ENCODE assay signal across 8 mouse cellular contexts in the genomic region with DNA sequence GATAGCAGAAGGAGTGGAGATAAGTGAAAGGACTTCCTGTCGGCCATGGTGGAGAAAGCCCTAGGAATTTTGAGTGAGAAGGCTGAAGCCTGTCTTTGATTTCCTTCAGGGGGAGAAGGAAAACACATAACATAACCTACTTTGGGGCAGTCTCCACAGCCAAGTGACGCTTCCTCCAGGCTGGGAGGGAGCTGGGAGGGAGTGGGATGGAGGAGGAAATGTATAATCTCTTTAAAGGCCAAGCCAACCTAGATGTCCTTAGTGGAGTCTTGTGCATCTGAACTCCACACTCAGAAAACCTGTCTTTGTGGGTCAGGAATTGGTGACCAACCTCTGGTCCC. TPM values are rescaled to one million over a fixed set of nuclear protein-coding genes. Genes with fewer than 3 reads are reported as not detected.
DNase-seq lines count a peak whose midpoint lies in the region; ATAC-seq and TF ChIP-seq lines count a peak whose summit lies in the region.

No protein-coding gene starts in this region.

- peak overlapping the region; percentile 18; the same call in 1 of the 2 replicates for H3K9ac ChIP-seq in liver, embryonic 12.5 days

- H3K27ac ChIP-seq in spleen, adult 2 months (ENCODE audit: insufficient read depth, low read length), result peak overlapping the region; percentile 37; the same call in 1 of the 2 replicates
- peak overlapping the region; percentile 68; the same call in 1 of the 2 replicates for H3K27ac ChIP-seq in liver, embryonic 12.5 days

- TF ChIP-seq CTCF in spleen, adult 2 months (IDR thresholded peaks at IDR 0.05; ENCODE audit: extremely low read depth, insufficient read depth, insufficient read length, insufficient replicate concordance), result no peak

- H3K27me3 ChIP-seq in spleen, adult 2 months (ENCODE audit: control insufficient read depth, insufficient read depth, low read length), result peaks cover 2% of the 10 kb centered on the region; the same call in 1 of the 2 replicates
- peaks cover 77% of the 10 kb centered on the region for H3K27me3 ChIP-seq in liver, embryonic 12.5 days (replicated peaks)

- H3K4me2 ChIP-seq in liver, embryonic 12.5 days, result no peak overlapping the region

- ATAC-seq in frontal cortex, adult (ENCODE audit: low TSS enrichment), result peak; percentile 42; the same call in 1 of the 2 replicates
- no peak for ATAC-seq in liver, embryonic 12.5 days
- no peak for ATAC-seq in inflammation-experienced regulatory T-cells, adult 6 months

- H3K9me3 ChIP-seq in liver, embryonic 12.5 days (replicated peaks), result no peaks in the 10 kb centered on the region

- H3K4me3 ChIP-seq in spleen, adult 2 months (ENCODE audit: extremely low read depth, insufficient read depth, insufficient read length), result no peak overlapping the region
- no peak overlapping the region for H3K4me3 ChIP-seq in liver, embryonic 12.5 days

- DNase-seq in frontal cortex, postnatal 10 days (ENCODE audit: low spot score in 2 of 2), result no peak
- DNase-seq in spleen, adult 2 months (ENCODE audit: low read depth in 1 of 2, low spot score in 2 of 2), result no peak
- no peak for DNase-seq in spleen, postnatal 36 days (ENCODE audit: low spot score in 2 of 2)
- peak; percentile 16 for DNase-seq in yolk sac, embryonic 10.5 days (ENCODE audit: low spot score)
- no peak for DNase-seq in T-cell, adult 2 months (ENCODE audit: low spot score)

- WGBS in spleen, adult 2 months, result 71% methylated on average over 2 of the region's 2 CpGs
- 7% methylated on average over 2 of the region's 2 CpGs for WGBS in liver, embryonic 12.5 days (ENCODE audit: insufficient replicate concordance)

- H3K36me3 ChIP-seq in spleen, adult 2 months (ENCODE audit: control insufficient read depth, insufficient read depth, low read length), result no peaks in the 10 kb centered on the region
- peaks cover 19% of the 10 kb centered on the region for H3K36me3 ChIP-seq in liver, embryonic 12.5 days

- peaks cover 3% of the 10 kb centered on the region; the same call in 1 of the 2 replicates for H3K4me1 ChIP-seq in spleen, adult 2 months (ENCODE audit: control insufficient read depth, insufficient read depth, insufficient read length)
- H3K4me1 ChIP-seq in liver, embryonic 12.5 days, result peaks cover 78% of the 10 kb centered on the region

- TF ChIP-seq POLR2A in spleen, adult 2 months (IDR thresholded peaks at IDR 0.05; ENCODE audit: low read depth, low read length), result no peak

RNA-seq across cellular contexts. Expression of gene Lrp1, which starts 5.9 kb away (rescaled TPM):
- 98.7 and 99.4 TPM in 2 replicates for polyA plus RNA-seq in spleen, adult 2 months (2012; rRNA removed)
- polyA plus RNA-seq in liver, embryonic 12.5 days (2016; fragmentation: Nextera tagmentation; extraction: Ambion mirVana), result 22.8 and 26.5 TPM in 2 replicates
- 1 to 10 TPM in 1 of 3 experiments, under 1 TPM in 1, not detected in 1; 0.04 to 1.4 TPM for polyA plus RNA-seq in inflammation-experienced regulatory T-cells, adult 6 months (2017; shearing (Covaris generic))

RNA-seq across cellular contexts. Expression of gene Stat6, which starts 27.8 kb away (rescaled TPM):
- polyA plus RNA-seq in spleen, adult 2 months (2012; rRNA removed), result 120 and 126 TPM in 2 replicates
- 19.2 and 19.4 TPM in 2 replicates for polyA plus RNA-seq in liver, embryonic 12.5 days (2016; fragmentation: Nextera tagmentation; extraction: Ambion mirVana)
- polyA plus RNA-seq in inflammation-experienced regulatory T-cells, adult 6 months (2017; shearing (Covaris generic)), result 100 to 1,000 TPM; 148 to 195 (median 176) TPM

RNA-seq across cellular contexts. Expression of gene Nemp1, which starts 51.7 kb away (rescaled TPM):
- polyA plus RNA-seq in spleen, adult 2 months (2012; rRNA removed), result 3.2 and 3.5 TPM in 2 replicates
- polyA plus RNA-seq in liver, embryonic 12.5 days (2016; fragmentation: Nextera tagmentation; extraction: Ambion mirVana), result 7.0 and 8.0 TPM in 2 replicates
- polyA plus RNA-seq in inflammation-experienced regulatory T-cells, adult 6 months (2017; shearing (Covaris generic)), result 1 to 10 TPM; 3.7 to 5.9 (median 5.7) TPM

RNA-seq across cellular contexts. Expression of gene Nab2, which starts 53.4 kb away (rescaled TPM):
- 30.6 and 32.7 TPM in 2 replicates for polyA plus RNA-seq in spleen, adult 2 months (2012; rRNA removed)
- 2.6 and 3.4 TPM in 2 replicates for polyA plus RNA-seq in liver, embryonic 12.5 days (2016; fragmentation: Nextera tagmentation; extraction: Ambion mirVana)
- polyA plus RNA-seq in inflammation-experienced regulatory T-cells, adult 6 months (2017; shearing (Covaris generic)), result 1 to 10 TPM; 7.5 to 9.5 (median 7.8) TPM
